Mouse (Mus musculus): ENCODE results near the gene Tacr2.

Tacr2 gene

GRCm38 (mm10) chr10:62252000-62252488 is at the start of gene Tacr2:
Tacr2 (plus strand) TSS chr10:62252438.
- DNase-seq: no peak

GRCm38 (mm10) chr10:62202574-62202973 is 49.7 kb upstream of the Tacr2 start:
- DNase-seq: no peak

GRCm38 (mm10) chr10:62208241-62208896 is 43.9 kb upstream of the Tacr2 start:
- DNase-seq: no peak

- no peak for DNase-seq
These were observed 40.9 kb upstream of the Tacr2 start for GRCm38 (mm10) chr10:62211310-62211709.

GRCm38 (mm10) chr10:62215169-62215616 is 37.0 kb upstream of the Tacr2 start:
- no peak for DNase-seq

- DNase-seq: no peak
These were observed 36.6 kb upstream of the Tacr2 start for GRCm38 (mm10) chr10:62215633-62216032.

GRCm38 (mm10) chr10:62216595-62216994 is 35.6 kb upstream of the Tacr2 start:
- peak; percentile 76 to 84 for DNase-seq

- DNase-seq: peak; percentile 45 to 50
These were observed 35.0 kb upstream of the Tacr2 start for GRCm38 (mm10) chr10:62217196-62217595.

GRCm38 (mm10) chr10:62218044-62218788 is 34.0 kb upstream of the Tacr2 start:
- DNase-seq: peak in 1 of 2 experiments; percentile 25

- no peak for DNase-seq
These were observed 33.5 kb upstream of the Tacr2 start for GRCm38 (mm10) chr10:62218789-62219172.

- no peak for DNase-seq
These were observed 31.3 kb upstream of the Tacr2 start for GRCm38 (mm10) chr10:62220732-62221514.

- no peak for DNase-seq
These were observed 30.6 kb upstream of the Tacr2 start for GRCm38 (mm10) chr10:62221647-62222046.

GRCm38 (mm10) chr10:62222777-62223176 is 29.5 kb upstream of the Tacr2 start:
- no peak for DNase-seq

GRCm38 (mm10) chr10:62224231-62224630 is 28.0 kb upstream of the Tacr2 start:
- no peak for DNase-seq

- DNase-seq: no peak
These were observed 26.4 kb upstream of the Tacr2 start for GRCm38 (mm10) chr10:62225839-62226238.

- peak in 1 of 2 experiments; percentile 62 for DNase-seq
These were observed 24.1 kb upstream of the Tacr2 start for GRCm38 (mm10) chr10:62228126-62228525.

GRCm38 (mm10) chr10:62230708-62231394 is 21.4 kb upstream of the Tacr2 start, which contains the start of gene Tspan15:
Tspan15 (minus strand) TSS chr10:62231251.
- peak; percentile 95 to 97 for DNase-seq

- DNase-seq: no peak
These were observed 20.9 kb upstream of the Tacr2 start for GRCm38 (mm10) chr10:62231395-62231732.

GRCm38 (mm10) chr10:62231811-62232210 is 20.4 kb upstream of the Tacr2 start:
- DNase-seq: no peak

GRCm38 (mm10) chr10:62236165-62236564 is 16.1 kb upstream of the Tacr2 start:
- DNase-seq: no peak

GRCm38 (mm10) chr10:62237205-62237604 is 15.0 kb upstream of the Tacr2 start:
- DNase-seq: no peak

- no peak for DNase-seq
These were observed 13.6 kb upstream of the Tacr2 start for GRCm38 (mm10) chr10:62238688-62239087.

- peak; percentile 68 for DNase-seq
These were observed 13.0 kb upstream of the Tacr2 start for GRCm38 (mm10) chr10:62239270-62239669.

Data from cerebellum, postnatal 10 days (tissue).